Mouse (Mus musculus): ENCODE measurements around the gene Smchd1.

Smchd1 gene

GRCm38 (mm10) chr17:71309711-71310485 is 165.2 kb downstream of the Smchd1 start:
- no peak for DNase-seq (ENCODE audit: low spot score)

GRCm38 (mm10) chr17:71309141-71309540 is 166.0 kb downstream of the Smchd1 start:
- DNase-seq (ENCODE audit: low spot score), result no peak

GRCm38 (mm10) chr17:71308296-71308695 is 166.8 kb downstream of the Smchd1 start:
- DNase-seq (ENCODE audit: low spot score), result no peak

- no peak for DNase-seq (ENCODE audit: low spot score)
These were observed 167.8 kb downstream of the Smchd1 start for GRCm38 (mm10) chr17:71307251-71307790.

- DNase-seq (ENCODE audit: low spot score), result no peak
These were observed 168.4 kb downstream of the Smchd1 start for GRCm38 (mm10) chr17:71306716-71307115.

- no peak for DNase-seq (ENCODE audit: low spot score)
These were observed 169.1 kb downstream of the Smchd1 start for GRCm38 (mm10) chr17:71306091-71306490.

GRCm38 (mm10) chr17:71303444-71303843 is 171.7 kb downstream of the Smchd1 start:
- DNase-seq (ENCODE audit: low spot score), result no peak

GRCm38 (mm10) chr17:71301413-71301812 is 173.7 kb downstream of the Smchd1 start:
- no peak for DNase-seq (ENCODE audit: low spot score)

- no peak for DNase-seq (ENCODE audit: low spot score)
These were observed 174.8 kb downstream of the Smchd1 start for GRCm38 (mm10) chr17:71300338-71300737.

GRCm38 (mm10) chr17:71299879-71300278 is 175.3 kb downstream of the Smchd1 start:
- no peak for DNase-seq (ENCODE audit: low spot score)

GRCm38 (mm10) chr17:71294570-71294969 is 180.6 kb downstream of the Smchd1 start:
- DNase-seq (ENCODE audit: low spot score), result no peak

Measured in spleen, adult 12 weeks (tissue).